Mouse (Mus musculus): ENCODE results near the gene Ifne. TPM values are rescaled to one million over a fixed set of nuclear protein-coding genes. Genes with fewer than 3 reads are reported as not detected.
A peak's percentile ranks its signal among the peaks of the same experiment; 100 is the strongest.

Gene Ifne
- polyA plus RNA-seq, 1 experiment from 2014 or later: not detected

DNA sequence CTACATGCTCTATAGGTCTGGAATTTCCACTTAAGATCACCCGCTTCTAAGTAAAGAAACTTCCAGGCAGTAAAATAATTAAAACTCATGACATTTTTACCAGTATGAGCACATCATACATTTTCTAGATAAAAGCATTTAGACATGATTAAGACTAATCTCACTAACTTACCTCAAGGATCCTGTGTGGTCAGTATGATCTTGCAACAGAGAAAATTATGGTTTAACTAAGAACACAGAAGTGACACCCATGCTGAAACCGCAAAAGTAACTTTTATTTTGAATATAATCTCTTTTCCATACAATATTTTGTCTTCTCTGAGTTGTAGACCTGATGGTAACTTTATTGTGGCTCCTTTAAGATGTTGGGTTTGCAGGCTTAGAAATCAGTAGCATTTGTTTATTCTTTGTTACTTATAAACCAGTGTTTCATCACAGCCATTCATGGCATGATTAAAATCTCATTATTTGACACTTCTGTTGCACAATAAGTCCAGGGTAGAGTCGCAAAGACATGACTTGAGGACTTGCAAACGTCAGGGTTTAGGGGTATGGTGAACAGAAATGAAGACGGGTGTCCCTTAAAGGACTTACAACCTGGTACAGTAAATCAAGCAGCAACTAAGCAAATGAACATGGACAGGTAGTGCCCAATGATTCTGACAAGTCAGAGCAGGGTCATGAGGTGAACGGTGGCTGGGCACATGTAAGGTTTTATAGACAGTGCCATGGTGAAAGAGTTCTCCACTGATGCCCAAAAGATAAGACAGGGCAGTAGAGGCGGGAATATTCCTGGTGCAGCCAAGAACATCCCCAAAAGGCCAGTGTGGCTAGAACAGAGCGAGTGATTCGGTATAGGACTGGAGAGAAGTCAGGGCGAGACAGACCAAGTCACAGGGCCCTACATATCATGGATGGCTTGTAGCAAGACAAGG is 29.9 kb upstream of the Ifne start:
- Histone ChIP-seq H3K4me1 (peaks cover 3% of the 10 kb centered on the region; the same call in 1 of the 2 replicates), H3K9me3 (replicated peaks) (no peaks in the 10 kb centered on the region), H3K9ac (no peak overlapping the region), H3K27ac (no peak overlapping the region), H3K36me3 (no peaks in the 10 kb centered on the region), H3K27me3 (peaks cover 55% of the 10 kb centered on the region), H3K4me3 (replicated peaks) (no peak overlapping the region), H3K4me2 (no peak overlapping the region)
- WGBS: 84% methylated on average over 10 of the region's 10 CpGs
- no peak for ATAC-seq (replicated peaks; ENCODE audit: low FRiP score)

DNA sequence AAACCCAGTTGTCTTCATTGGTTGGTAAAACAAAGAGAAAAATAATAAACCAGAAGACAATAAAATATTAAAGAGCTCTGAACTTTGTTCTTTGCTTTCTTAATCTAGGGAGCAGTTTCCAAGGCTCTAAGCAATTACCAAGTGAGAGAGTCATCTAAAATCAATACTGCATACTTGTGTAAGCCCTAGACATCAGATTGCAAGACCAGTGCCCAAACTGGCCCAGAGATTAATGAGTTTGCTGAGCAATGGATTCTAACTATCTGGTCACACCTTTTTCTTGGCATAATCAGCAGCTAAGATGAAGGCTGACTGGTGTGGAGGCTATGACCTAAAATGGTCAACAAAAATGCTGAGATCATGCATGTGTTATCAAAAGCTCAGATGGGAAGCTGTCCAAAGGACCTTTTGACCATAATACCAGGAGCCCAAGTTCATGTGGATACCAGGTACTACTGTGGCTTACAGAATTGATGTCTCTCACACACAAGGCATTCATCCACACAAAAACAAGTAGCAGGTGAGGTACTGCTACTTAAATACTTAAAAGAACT is 13.3 kb upstream of the Ifne start:
- H3K27me3 ChIP-seq: 0 out of 2 replicates have a peak, but pooled peaks cover 4% of the 10 kb centered on the region

GRCm38 (mm10) chr4:88888236-88888635 is 8.2 kb upstream of the Ifne start:
- Histone ChIP-seq H3K9ac (no peak overlapping the region), H3K9me3 (replicated peaks) (no peaks in the 10 kb centered on the region), H3K27ac (no peak overlapping the region), H3K27me3 (0 out of 2 replicates have a peak, but pooled peaks cover 4% of the 10 kb centered on the region), H3K4me3 (replicated peaks) (no peak overlapping the region), H3K4me2 (no peak overlapping the region), H3K36me3 (no peaks in the 10 kb centered on the region), H3K4me1 (no peaks in the 10 kb centered on the region)
- ATAC-seq (replicated peaks; ENCODE audit: low FRiP score): no peak

More for the DNA sequence above, 13.3 kb upstream of the Ifne start:
- no peaks in the 10 kb centered on the region for H3K9me3 ChIP-seq (replicated peaks)
- no peaks in the 10 kb centered on the region for H3K4me1 ChIP-seq
- no peak overlapping the region for H3K4me3 ChIP-seq (replicated peaks)
- no peak for ATAC-seq (replicated peaks; ENCODE audit: low FRiP score)
- H3K4me2 ChIP-seq: no peak overlapping the region
- H3K9ac ChIP-seq: no peak overlapping the region
- no peak overlapping the region for H3K27ac ChIP-seq
- H3K36me3 ChIP-seq: no peaks in the 10 kb centered on the region

DNA sequence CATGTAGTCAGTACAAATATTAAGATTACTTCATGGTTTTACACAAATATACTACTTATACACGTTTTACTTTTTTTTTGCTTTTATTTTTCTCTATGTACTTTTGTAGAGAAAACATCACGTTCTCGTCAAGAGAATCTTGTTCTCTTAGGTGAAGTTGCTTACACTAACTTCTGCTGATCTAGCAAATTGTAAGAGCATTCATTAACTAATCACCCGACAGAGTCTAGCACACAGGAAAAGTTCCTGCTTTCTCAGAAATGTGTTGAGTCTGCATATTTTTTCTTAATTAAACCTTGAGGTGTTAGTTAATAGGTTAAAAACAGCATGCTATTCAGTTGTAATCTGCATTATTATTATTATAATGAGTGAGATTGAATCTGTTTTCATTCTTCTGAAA is 1.2 kb downstream of the Ifne start:
- Histone ChIP-seq H3K27ac (no peak overlapping the region), H3K4me2 (no peak overlapping the region), H3K9ac (no peak overlapping the region), H3K36me3 (no peaks in the 10 kb centered on the region), H3K9me3 (replicated peaks) (no peaks in the 10 kb centered on the region), H3K4me3 (replicated peaks) (no peak overlapping the region), H3K27me3 (peaks cover 12% of the 10 kb centered on the region), H3K4me1 (no peaks in the 10 kb centered on the region)
- 68% methylated on average over 4 of the region's 4 CpGs for WGBS
- ATAC-seq (replicated peaks; ENCODE audit: low FRiP score): no peak

- Histone ChIP-seq H3K4me2 (no peak overlapping the region), H3K9ac (no peak overlapping the region), H3K4me1 (no peaks in the 10 kb centered on the region), H3K36me3 (no peaks in the 10 kb centered on the region), H3K9me3 (replicated peaks) (no peaks in the 10 kb centered on the region), H3K4me3 (replicated peaks) (no peak overlapping the region), H3K27me3 (peaks cover 12% of the 10 kb centered on the region), H3K27ac (no peak overlapping the region)
- no peak for ATAC-seq (replicated peaks; ENCODE audit: low FRiP score)
- WGBS: 47% methylated on average over 10 of the region's 10 CpGs
Observed at GRCm38 (mm10) chr4:88878246-88878645, 1.8 kb downstream of the Ifne start.

- H3K9me3 ChIP-seq (replicated peaks): no peaks in the 10 kb centered on the region
- no peak overlapping the region for H3K9ac ChIP-seq
- H3K27ac ChIP-seq: no peak overlapping the region
- no peaks in the 10 kb centered on the region for H3K4me1 ChIP-seq
- no peaks in the 10 kb centered on the region for H3K36me3 ChIP-seq
- H3K4me2 ChIP-seq: no peak overlapping the region
- H3K27me3 ChIP-seq: peaks cover 19% of the 10 kb centered on the region
- H3K4me3 ChIP-seq (replicated peaks): no peak overlapping the region
- 86% methylated on average over 4 of the region's 4 CpGs for WGBS
- no peak for ATAC-seq (replicated peaks; ENCODE audit: low FRiP score)
Observed at GRCm38 (mm10) chr4:88876520-88876919, 3.5 kb downstream of the Ifne start.

DNA sequence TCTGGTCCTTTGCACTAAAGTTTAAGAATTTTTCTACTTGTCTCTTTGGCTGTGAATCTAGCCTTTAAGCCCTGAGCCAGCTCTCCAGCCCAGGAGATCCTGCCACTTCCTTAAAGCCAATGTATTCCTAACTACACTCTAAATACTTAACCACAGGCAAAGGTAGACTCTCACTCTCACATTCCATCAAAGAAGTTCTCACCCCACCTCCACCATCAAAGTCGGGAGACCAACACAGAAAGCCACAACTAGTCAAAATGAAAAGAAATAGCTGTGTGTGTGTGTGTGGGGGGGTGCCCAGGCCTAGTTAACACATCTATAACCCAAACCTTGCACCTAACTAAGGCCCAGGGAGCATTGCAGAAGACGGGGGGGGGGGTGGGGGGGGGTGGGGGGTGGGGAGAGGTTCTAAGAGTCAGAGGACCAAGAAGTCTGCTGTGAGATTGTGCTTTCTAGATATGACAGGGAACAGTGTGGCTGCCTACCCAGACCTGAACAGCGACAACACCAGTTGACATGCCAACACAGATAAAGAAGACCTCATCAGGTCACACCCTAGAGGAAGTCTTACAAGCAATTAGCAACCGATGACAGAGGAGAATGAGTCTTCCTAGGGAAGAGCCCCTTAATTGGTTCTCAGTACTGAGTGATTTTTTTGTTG is 4.4 kb downstream of the Ifne start:
- WGBS: 68% methylated on average over 4 of the region's 4 CpGs
- Histone ChIP-seq H3K4me2 (no peak overlapping the region), H3K27me3 (peaks cover 25% of the 10 kb centered on the region), H3K36me3 (no peaks in the 10 kb centered on the region), H3K9ac (no peak overlapping the region), H3K9me3 (replicated peaks) (no peaks in the 10 kb centered on the region), H3K4me3 (replicated peaks) (no peak overlapping the region), H3K4me1 (no peaks in the 10 kb centered on the region), H3K27ac (no peak overlapping the region)
- no peak for ATAC-seq (replicated peaks; ENCODE audit: low FRiP score)

GRCm38 (mm10) chr4:88872691-88873090 is 7.3 kb downstream of the Ifne start:
- H3K9ac ChIP-seq: no peak overlapping the region
- no peak overlapping the region for H3K4me3 ChIP-seq (replicated peaks)
- H3K27ac ChIP-seq: no peak overlapping the region
- 0% methylated on average over 2 of the region's 2 CpGs for WGBS
- H3K4me2 ChIP-seq: no peak overlapping the region
- H3K36me3 ChIP-seq: no peaks in the 10 kb centered on the region
- peaks cover 34% of the 10 kb centered on the region for H3K27me3 ChIP-seq
- H3K9me3 ChIP-seq (replicated peaks): no peaks in the 10 kb centered on the region
- ATAC-seq (replicated peaks; ENCODE audit: low FRiP score): no peak
- H3K4me1 ChIP-seq: peaks cover 4% of the 10 kb centered on the region

GRCm38 (mm10) chr4:88867926-88868911 is 11.8 kb downstream of the Ifne start:
- WGBS: 9% methylated on average over 31 of the region's 31 CpGs
- peak overlapping the region; percentile 43 for H3K9ac ChIP-seq
- peak overlapping the region; percentile 86 for H3K4me2 ChIP-seq
- H3K9me3 ChIP-seq (replicated peaks): no peaks in the 10 kb centered on the region
- H3K27ac ChIP-seq: no peak overlapping the region
- ATAC-seq (replicated peaks; ENCODE audit: low FRiP score): peak; percentile 72
- peak overlapping the region; percentile 57 for H3K4me3 ChIP-seq (replicated peaks)
- peaks cover 9% of the 10 kb centered on the region for H3K4me1 ChIP-seq
- H3K36me3 ChIP-seq: no peaks in the 10 kb centered on the region
- H3K27me3 ChIP-seq: peaks cover 42% of the 10 kb centered on the region

DNA sequence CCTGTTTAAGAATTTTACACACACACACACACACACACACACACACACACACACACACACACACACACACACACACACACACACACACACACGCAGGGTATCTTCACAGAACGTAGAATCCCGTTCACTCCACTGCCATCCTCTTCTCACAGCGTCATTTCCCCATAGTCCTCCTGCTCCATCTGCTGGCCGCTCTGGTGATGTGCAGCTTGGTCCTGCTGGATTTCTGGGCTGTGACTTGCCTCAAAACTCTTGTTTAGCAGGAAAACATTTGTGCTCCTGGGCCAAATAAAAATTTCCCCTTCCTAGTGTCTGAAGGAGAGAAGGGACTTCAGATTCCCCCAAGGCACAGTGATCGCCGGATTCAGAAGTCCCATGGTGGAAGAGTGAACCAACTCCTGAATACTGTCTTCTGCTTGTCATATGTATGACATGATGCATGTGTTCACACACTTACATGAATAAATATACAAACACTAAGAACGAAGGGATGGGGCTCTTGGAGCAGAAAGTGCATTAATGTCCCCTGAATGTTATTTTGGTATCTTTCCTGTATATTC is 12.6 kb downstream of the Ifne start:
- ATAC-seq (replicated peaks; ENCODE audit: low FRiP score): peak; percentile 68
- H3K27me3 ChIP-seq: peaks cover 48% of the 10 kb centered on the region
- H3K4me1 ChIP-seq: peaks cover 13% of the 10 kb centered on the region
- 2% methylated on average over 8 of the region's 8 CpGs for WGBS
- H3K4me3 ChIP-seq (replicated peaks): peak overlapping the region; percentile 57
- H3K9me3 ChIP-seq (replicated peaks): no peaks in the 10 kb centered on the region
- H3K4me2 ChIP-seq: peak overlapping the region; percentile 86
- H3K36me3 ChIP-seq: no peaks in the 10 kb centered on the region
- H3K9ac ChIP-seq: no peak overlapping the region
- H3K27ac ChIP-seq: no peak overlapping the region

- 49% methylated on average over 6 of the region's 6 CpGs for WGBS
- H3K4me1 ChIP-seq: peaks cover 13% of the 10 kb centered on the region
- H3K27me3 ChIP-seq: peaks cover 35% of the 10 kb centered on the region
- no peak overlapping the region for H3K4me3 ChIP-seq (replicated peaks)
- no peaks in the 10 kb centered on the region for H3K36me3 ChIP-seq
- H3K27ac ChIP-seq: no peak overlapping the region
- ATAC-seq (replicated peaks; ENCODE audit: low FRiP score): no peak
- no peak overlapping the region for H3K9ac ChIP-seq
- H3K4me2 ChIP-seq: no peak overlapping the region
- no peaks in the 10 kb centered on the region for H3K9me3 ChIP-seq (replicated peaks)
Observed at GRCm38 (mm10) chr4:88865011-88865569, 14.9 kb downstream of the Ifne start.
